Mouse (Mus musculus) embryonic facial prominence, embryonic 10.5 days (tissue): ENCODE measurements around the gene Snx19. TPM values are rescaled to one million over a fixed set of nuclear protein-coding genes. Genes with fewer than 3 reads are reported as not detected.
A peak's percentile ranks its signal among the peaks of the same experiment; 100 is the strongest.

Experiments
- DNase-seq: peaks from one replicate; pipeline ENCODE4 v3.0.0-alpha.2; 2017; ENCODE audit warnings: low spot score
- H3K27ac ChIP-seq: fragments of 300-500 bp; sonication (generic); replicated peaks from 2 replicates; pipeline ENCODE4 v1.5.1; 2016; ENCODE audit warnings: mild to moderate bottlenecking
- H3K27me3 ChIP-seq: fragments of 300-500 bp; sonication (generic); replicated peaks from 2 replicates; pipeline ENCODE4 v1.6.1; 2016; ENCODE audit warnings: low read depth, mild to moderate bottlenecking; ENCODE audit not compliant: poor library complexity, severe bottlenecking
- H3K36me3 ChIP-seq: fragments of 300-500 bp; sonication (generic); replicated peaks from 2 replicates; pipeline ENCODE4 v1.6.1; 2016; ENCODE audit warnings: mild to moderate bottlenecking, moderate library complexity
- H3K4me1 ChIP-seq: fragments of 300-500 bp; sonication (generic); 2 replicates; pipeline ENCODE4 v1.6.1; 2016
- H3K4me3 ChIP-seq: fragments of 300-500 bp; sonication (generic); 2 replicates; pipeline ENCODE4 v1.5.1; 2016; ENCODE audit warnings: mild to moderate bottlenecking, moderate library complexity
- H3K9me3 ChIP-seq: fragments of 300-500 bp; sonication (generic); 2 replicates; pipeline ENCODE4 v1.6.1; 2016; ENCODE audit warnings: mild to moderate bottlenecking
- WGBS: fragments of 180-500 bp; shearing (Covaris S2); methylation state at CpG from one replicate; pipeline ENCODE4 v1.1.7; 2016; 5-methylcytosine and 5-hydroxymethylcytosine counted together
- polyA plus RNA-seq: library from polyadenylated mRNA; unstranded; fragments of >200 nt; fragmentation: Nextera tagmentation; extraction: Ambion mirVana; gene quantifications from 2 replicates; pipeline ENCODE4 v1.2.1, GENCODE M21; 2016

Snx19 gene
- polyA plus RNA-seq, 1 experiment from 2014 or later, result 22.6 TPM

GRCm38 (mm10) chr9:30446126-30446525 lies 19.2 kb downstream of the Snx19 start:
- peaks cover 84% of the 10 kb centered on the region for H3K36me3 ChIP-seq
- H3K27ac ChIP-seq, result no peak overlapping the region
- H3K4me1 ChIP-seq, result peaks cover 5% of the 10 kb centered on the region; the same call in 1 of the 2 replicates
- H3K4me3 ChIP-seq, result no peak overlapping the region
- H3K27me3 ChIP-seq, result no peaks in the 10 kb centered on the region
- H3K9me3 ChIP-seq, result no peaks in the 10 kb centered on the region
- DNase-seq, result no peak
- WGBS, result 87% methylated on average over 1 of the region's 1 CpGs

- H3K36me3 ChIP-seq, result peaks cover 85% of the 10 kb centered on the region
- 51% methylated on average over 4 of the region's 4 CpGs for WGBS
- no peak overlapping the region for H3K27ac ChIP-seq
- H3K27me3 ChIP-seq, result no peaks in the 10 kb centered on the region
- peaks cover 5% of the 10 kb centered on the region; the same call in 1 of the 2 replicates for H3K4me1 ChIP-seq
- DNase-seq, result no peak
- no peaks in the 10 kb centered on the region for H3K9me3 ChIP-seq
- H3K4me3 ChIP-seq, result no peak overlapping the region
Measured at GRCm38 (mm10) chr9:30448459-30448858, 21.6 kb downstream of the Snx19 start.

GRCm38 (mm10) chr9:30449862-30450261 lies 23.0 kb downstream of the Snx19 start:
- WGBS, result 37% methylated on average over 2 of the region's 2 CpGs
- no peak for DNase-seq
- peaks cover 74% of the 10 kb centered on the region for H3K36me3 ChIP-seq
- no peak overlapping the region for H3K27ac ChIP-seq
- no peak overlapping the region for H3K4me3 ChIP-seq
- H3K27me3 ChIP-seq, result no peaks in the 10 kb centered on the region
- peaks cover 5% of the 10 kb centered on the region; the same call in 1 of the 2 replicates for H3K4me1 ChIP-seq
- H3K9me3 ChIP-seq, result no peaks in the 10 kb centered on the region

- WGBS, result 78% methylated on average over 2 of the region's 2 CpGs
- Histone ChIP-seq H3K4me3 (no peak overlapping the region), H3K36me3 (peaks cover 65% of the 10 kb centered on the region), H3K9me3 (no peaks in the 10 kb centered on the region), H3K27ac (no peak overlapping the region), H3K27me3 (no peaks in the 10 kb centered on the region), H3K4me1 (peaks cover 5% of the 10 kb centered on the region; the same call in 1 of the 2 replicates)
- no peak for DNase-seq
Measured at GRCm38 (mm10) chr9:30450834-30451233, 23.9 kb downstream of the Snx19 start.

- Histone ChIP-seq H3K27me3 (no peaks in the 10 kb centered on the region), H3K36me3 (peaks cover 54% of the 10 kb centered on the region), H3K9me3 (no peaks in the 10 kb centered on the region), H3K4me1 (peaks cover 5% of the 10 kb centered on the region; the same call in 1 of the 2 replicates), H3K4me3 (no peak overlapping the region), H3K27ac (no peak overlapping the region)
- WGBS, result 87% methylated on average over 2 of the region's 2 CpGs
- no peak for DNase-seq
Measured at GRCm38 (mm10) chr9:30454527-30454926, 27.6 kb downstream of the Snx19 start.

GRCm38 (mm10) chr9:30456250-30456649 lies 29.3 kb downstream of the Snx19 start:
- Histone ChIP-seq H3K27ac (no peak overlapping the region), H3K36me3 (peaks cover 45% of the 10 kb centered on the region), H3K4me1 (no peaks in the 10 kb centered on the region), H3K9me3 (no peaks in the 10 kb centered on the region), H3K27me3 (no peaks in the 10 kb centered on the region), H3K4me3 (no peak overlapping the region)
- 85% methylated on average over 6 of the region's 6 CpGs for WGBS
- no peak for DNase-seq

GRCm38 (mm10) chr9:30460501-30460900 lies 33.6 kb downstream of the Snx19 start:
- Histone ChIP-seq H3K9me3 (no peaks in the 10 kb centered on the region), H3K27me3 (no peaks in the 10 kb centered on the region), H3K27ac (no peak overlapping the region), H3K36me3 (peaks cover 59% of the 10 kb centered on the region), H3K4me3 (no peak overlapping the region), H3K4me1 (no peaks in the 10 kb centered on the region)
- WGBS, result 76% methylated on average over 8 of the region's 8 CpGs
- no peak for DNase-seq

- DNase-seq, result no peak
- 86% methylated on average over 4 of the region's 4 CpGs for WGBS
- no peak overlapping the region for H3K4me3 ChIP-seq
- no peak overlapping the region for H3K27ac ChIP-seq
- H3K36me3 ChIP-seq, result peaks cover 62% of the 10 kb centered on the region
- no peaks in the 10 kb centered on the region for H3K9me3 ChIP-seq
- no peaks in the 10 kb centered on the region for H3K4me1 ChIP-seq
- no peaks in the 10 kb centered on the region for H3K27me3 ChIP-seq
Measured at GRCm38 (mm10) chr9:30464661-30465060, 37.8 kb downstream of the Snx19 start.

- Histone ChIP-seq H3K9me3 (no peaks in the 10 kb centered on the region), H3K4me1 (peaks cover 5% of the 10 kb centered on the region; the same call in 1 of the 2 replicates), H3K27me3 (no peaks in the 10 kb centered on the region), H3K36me3 (no peaks in the 10 kb centered on the region), H3K4me3 (no peak overlapping the region), H3K27ac (no peak overlapping the region)
- WGBS, result 67% methylated on average over 4 of the region's 4 CpGs
- no peak for DNase-seq
Measured at GRCm38 (mm10) chr9:30480043-30480442, 53.1 kb downstream of the Snx19 start.

GRCm38 (mm10) chr9:30480464-30480863 lies 53.6 kb downstream of the Snx19 start:
- DNase-seq, result peak; percentile 94
- WGBS, result 4% methylated on average over 6 of the region's 6 CpGs
- Histone ChIP-seq H3K9me3 (no peaks in the 10 kb centered on the region), H3K4me3 (no peak overlapping the region), H3K4me1 (peaks cover 5% of the 10 kb centered on the region; the same call in 1 of the 2 replicates), H3K27me3 (no peaks in the 10 kb centered on the region), H3K27ac (peak overlapping the region; percentile 66), H3K36me3 (no peaks in the 10 kb centered on the region)

- Histone ChIP-seq H3K27ac (no peak overlapping the region), H3K27me3 (no peaks in the 10 kb centered on the region), H3K9me3 (no peaks in the 10 kb centered on the region), H3K4me1 (peaks cover 5% of the 10 kb centered on the region; the same call in 1 of the 2 replicates), H3K4me3 (no peak overlapping the region), H3K36me3 (no peaks in the 10 kb centered on the region)
- WGBS, result 91% methylated on average over 4 of the region's 4 CpGs
- no peak for DNase-seq
Measured at GRCm38 (mm10) chr9:30482116-30482515, 55.2 kb downstream of the Snx19 start.

- no peak for DNase-seq
- 88% methylated on average over 3 of the region's 3 CpGs for WGBS
- Histone ChIP-seq H3K4me3 (no peak overlapping the region), H3K27ac (no peak overlapping the region), H3K27me3 (no peaks in the 10 kb centered on the region), H3K4me1 (peaks cover 5% of the 10 kb centered on the region; the same call in 1 of the 2 replicates), H3K9me3 (no peaks in the 10 kb centered on the region), H3K36me3 (no peaks in the 10 kb centered on the region)
Measured at GRCm38 (mm10) chr9:30484183-30484582, 57.3 kb downstream of the Snx19 start.

- Histone ChIP-seq H3K36me3 (no peaks in the 10 kb centered on the region), H3K4me3 (no peak overlapping the region), H3K4me1 (peaks cover 5% of the 10 kb centered on the region; the same call in 1 of the 2 replicates), H3K9me3 (no peaks in the 10 kb centered on the region), H3K27ac (no peak overlapping the region), H3K27me3 (no peaks in the 10 kb centered on the region)
- DNase-seq, result no peak
- WGBS, result 92% methylated on average over 2 of the region's 2 CpGs
Measured at GRCm38 (mm10) chr9:30485161-30485560, 58.3 kb downstream of the Snx19 start.
